In the genomic region with DNA sequence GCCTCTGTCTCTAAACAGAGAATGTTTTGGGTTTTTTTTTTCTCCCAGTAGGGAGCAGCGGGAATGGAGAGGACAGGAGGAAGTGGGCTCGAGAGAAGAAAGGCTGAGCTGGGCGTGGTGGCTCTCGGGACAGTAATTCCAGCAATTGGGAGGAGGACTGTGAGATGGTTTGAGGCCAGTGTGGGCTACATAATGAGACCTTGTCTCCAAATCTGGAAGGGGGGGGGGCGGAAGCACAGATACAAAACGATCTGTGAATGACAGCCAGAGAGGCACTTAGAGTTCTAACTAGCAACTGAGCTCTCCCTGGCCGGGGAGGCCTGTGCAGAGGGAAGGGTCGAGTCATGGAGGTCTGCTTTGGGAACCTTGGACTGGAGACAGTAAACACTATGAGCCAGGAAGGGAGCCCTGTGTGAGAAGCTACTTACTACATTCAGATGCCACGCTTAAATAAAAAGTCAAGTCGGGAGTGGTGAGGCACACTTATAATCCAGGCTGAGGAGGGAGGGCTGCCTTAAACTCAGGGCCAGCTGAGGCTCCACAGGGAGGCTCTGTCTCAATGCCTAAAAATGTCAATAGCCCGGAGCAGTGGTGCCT, we compare ENCODE assay signal across 10 mouse cellular contexts. TPM values are rescaled to one million over a fixed set of nuclear protein-coding genes. Genes with fewer than 3 reads are reported as not detected.
DNase-seq lines count a peak whose midpoint lies in the region; ATAC-seq lines count a peak whose summit lies in the region.
"Had no signal": no experiment of that assay in that cellular context is flagged by ENCODE, and none has a peak within 500 bp of the region (broad histone marks: within the 10 kb centered on the region; RNA-seq: fewer than 3 reads in every experiment).

No protein-coding gene starts in this region.

- no peaks in the 10 kb centered on the region for H3K9me3 ChIP-seq in heart, embryonic 12.5 days (replicated peaks)
- no peaks in the 10 kb centered on the region for H3K9me3 ChIP-seq in midbrain, embryonic 10.5 days (replicated peaks)
- no peaks in the 10 kb centered on the region for H3K9me3 ChIP-seq in midbrain, embryonic 16.5 days (replicated peaks; ENCODE audit: control insufficient read depth, low read length, poor library complexity, severe bottlenecking)
- H3K9me3 ChIP-seq in intestine, embryonic 14.5 days (ENCODE audit: control insufficient read depth, low read length): no peaks in the 10 kb centered on the region
- H3K9me3 ChIP-seq in stomach, embryonic 16.5 days (replicated peaks; ENCODE audit: control insufficient read depth, low read length): no peaks in the 10 kb centered on the region
- no peaks in the 10 kb centered on the region for H3K9me3 ChIP-seq in forebrain, embryonic 12.5 days

- H3K4me2 ChIP-seq in heart, embryonic 12.5 days: peak overlapping the region; percentile 27
- no peak overlapping the region for H3K4me2 ChIP-seq in midbrain, embryonic 16.5 days (ENCODE audit: low read length)
- peak overlapping the region; percentile 18 for H3K4me2 ChIP-seq in intestine, embryonic 14.5 days (ENCODE audit: low read length)
- 0 out of 2 replicates have a peak overlapping the region, but pooled peaks have one; percentile 0 for H3K4me2 ChIP-seq in stomach, embryonic 16.5 days (ENCODE audit: low read depth, low read length)
- no peak overlapping the region for H3K4me2 ChIP-seq in forebrain, embryonic 12.5 days

- WGBS in heart, embryonic 12.5 days: 13% methylated on average over 11 of the region's 11 CpGs
- WGBS in midbrain, embryonic 10.5 days: 4% methylated on average over 11 of the region's 11 CpGs
- WGBS in midbrain, embryonic 16.5 days: 6% methylated on average over 11 of the region's 11 CpGs
- WGBS in intestine, embryonic 14.5 days: 11% methylated on average over 11 of the region's 11 CpGs
- 13% methylated on average over 11 of the region's 11 CpGs for WGBS in stomach, embryonic 16.5 days
- 2% methylated on average over 11 of the region's 11 CpGs for WGBS in forebrain, embryonic 12.5 days

- no peak overlapping the region; the same call in 1 of the 2 replicates for H3K9ac ChIP-seq in heart, embryonic 12.5 days
- H3K9ac ChIP-seq in midbrain, embryonic 16.5 days (ENCODE audit: low read depth, low read length): no peak overlapping the region
- 0 out of 2 replicates have a peak overlapping the region, but pooled peaks have one; percentile 3 for H3K9ac ChIP-seq in intestine, embryonic 14.5 days (ENCODE audit: low read length)
- H3K9ac ChIP-seq in stomach, embryonic 16.5 days (ENCODE audit: low read length): peak overlapping the region; percentile 36
- H3K9ac ChIP-seq in forebrain, embryonic 12.5 days: no peak overlapping the region

- H3K27ac ChIP-seq in heart, embryonic 12.5 days (ENCODE audit: poor library complexity, severe bottlenecking): no peak overlapping the region; the same call in 1 of the 2 replicates
- H3K27ac ChIP-seq in midbrain, embryonic 10.5 days (replicated peaks): peak overlapping the region; percentile 1; the same call in 1 of the 2 replicates
- H3K27ac ChIP-seq in midbrain, embryonic 16.5 days (ENCODE audit: low read length): no peak overlapping the region
- peak overlapping the region; percentile 43 for H3K27ac ChIP-seq in intestine, embryonic 14.5 days (ENCODE audit: low read depth)
- peak overlapping the region; percentile 34 for H3K27ac ChIP-seq in stomach, embryonic 16.5 days (ENCODE audit: low read length)
- H3K27ac ChIP-seq in forebrain, embryonic 12.5 days: no peak overlapping the region

- no peak for ATAC-seq in heart, embryonic 12.5 days (ENCODE audit: insufficient number of reproducible peaks, low FRiP score)
- no peak for ATAC-seq in midbrain, embryonic 16.5 days
- ATAC-seq in intestine, embryonic 14.5 days (replicated peaks; ENCODE audit: low FRiP score, low TSS enrichment, low read depth): no peak
- no peak for ATAC-seq in stomach, embryonic 16.5 days (ENCODE audit: insufficient read depth, low FRiP score)
- no peak for ATAC-seq in forebrain, embryonic 12.5 days (ENCODE audit: low FRiP score)
- ATAC-seq in monocyte, adult 5-6 weeks (replicated peaks; ENCODE audit: insufficient number of reproducible peaks, low FRiP score, low TSS enrichment, poor library complexity, severe bottlenecking): no peak

- peaks cover 17% of the 10 kb centered on the region for H3K4me1 ChIP-seq in heart, embryonic 12.5 days (replicated peaks)
- peaks cover 10% of the 10 kb centered on the region for H3K4me1 ChIP-seq in midbrain, embryonic 10.5 days
- no peaks in the 10 kb centered on the region for H3K4me1 ChIP-seq in midbrain, embryonic 16.5 days (ENCODE audit: control insufficient read depth, insufficient read depth, low read length)
- peaks cover 12% of the 10 kb centered on the region for H3K4me1 ChIP-seq in intestine, embryonic 14.5 days (replicated peaks; ENCODE audit: control insufficient read depth, insufficient read depth, low read length)
- H3K4me1 ChIP-seq in stomach, embryonic 16.5 days (ENCODE audit: control insufficient read depth, insufficient read depth, low read length): peaks cover 15% of the 10 kb centered on the region
- H3K4me1 ChIP-seq in forebrain, embryonic 12.5 days: peaks cover 9% of the 10 kb centered on the region

- H3K4me3 ChIP-seq in heart, embryonic 12.5 days: no peak overlapping the region
- peak overlapping the region; percentile 14; the same call in 1 of the 2 replicates for H3K4me3 ChIP-seq in midbrain, embryonic 10.5 days
- H3K4me3 ChIP-seq in midbrain, embryonic 16.5 days (ENCODE audit: low read depth, low read length): no peak overlapping the region
- H3K4me3 ChIP-seq in intestine, embryonic 14.5 days (ENCODE audit: low read depth, low read length): no peak overlapping the region
- H3K4me3 ChIP-seq in stomach, embryonic 16.5 days (replicated peaks; ENCODE audit: low read length): no peak overlapping the region
- H3K4me3 ChIP-seq in forebrain, embryonic 12.5 days (replicated peaks): no peak overlapping the region

- no peak for DNase-seq in heart, adult 8-10 months (ENCODE audit: low spot score)
- DNase-seq in midbrain, embryonic 10.5 days (ENCODE audit: low spot score): no peak
- peak; percentile 64 for DNase-seq in intestine, embryonic 14.5 days (ENCODE audit: low spot score)
- DNase-seq: gastrocnemius, postnatal 36 days; layer of hippocampus, adult 9-11 months had no signal

- H3K27me3 ChIP-seq in heart, embryonic 12.5 days (replicated peaks): no peaks in the 10 kb centered on the region
- peaks cover 34% of the 10 kb centered on the region for H3K27me3 ChIP-seq in midbrain, embryonic 10.5 days (ENCODE audit: low read depth, poor library complexity, severe bottlenecking)
- H3K27me3 ChIP-seq in midbrain, embryonic 16.5 days (ENCODE audit: control insufficient read depth, insufficient read depth, low read depth, low read length): no peaks in the 10 kb centered on the region
- H3K27me3 ChIP-seq in intestine, embryonic 14.5 days (replicated peaks; ENCODE audit: control insufficient read depth, insufficient read depth, low read length): no peaks in the 10 kb centered on the region
- no peaks in the 10 kb centered on the region for H3K27me3 ChIP-seq in stomach, embryonic 16.5 days (ENCODE audit: control insufficient read depth, insufficient read depth, low read length)
- H3K27me3 ChIP-seq in forebrain, embryonic 12.5 days: peaks cover 23% of the 10 kb centered on the region

- no peaks in the 10 kb centered on the region for H3K36me3 ChIP-seq in heart, embryonic 12.5 days
- H3K36me3 ChIP-seq in midbrain, embryonic 10.5 days: no peaks in the 10 kb centered on the region
- H3K36me3 ChIP-seq in midbrain, embryonic 16.5 days (ENCODE audit: control insufficient read depth, insufficient read depth, low read length): no peaks in the 10 kb centered on the region
- no peaks in the 10 kb centered on the region for H3K36me3 ChIP-seq in intestine, embryonic 14.5 days (ENCODE audit: control insufficient read depth, insufficient read depth, low read length)
- peaks cover 3% of the 10 kb centered on the region; the same call in 1 of the 2 replicates for H3K36me3 ChIP-seq in stomach, embryonic 16.5 days (ENCODE audit: control insufficient read depth, insufficient read depth, low read length)
- H3K36me3 ChIP-seq in forebrain, embryonic 12.5 days (replicated peaks): no peaks in the 10 kb centered on the region

RNA-seq across cellular contexts. Expression of gene Smagp, which starts 8.9 kb away (rescaled TPM):
- 15.0 and 18.0 TPM in 2 replicates for polyA plus RNA-seq in heart, embryonic 12.5 days (2016; fragmentation: Nextera tagmentation; extraction: Ambion mirVana)
- total RNA-seq in heart, adult 8-10 months (2022): 10 to 100 TPM; 10.9 to 20.2 (median 11.9) TPM
- 3.9 and 4.7 TPM in 2 replicates for polyA plus RNA-seq in midbrain, embryonic 10.5 days (2016; fragmentation: Nextera tagmentation; extraction: Ambion mirVana)
- polyA plus RNA-seq in midbrain, embryonic 16.5 days (2015; fragmentation: Nextera tagmentation; extraction: Ambion mirVana): 3.2 and 3.4 TPM in 2 replicates
- 31.1 and 36.2 TPM in 2 replicates for polyA plus RNA-seq in intestine, embryonic 14.5 days (2014; fragmentation: Nextera tagmentation; extraction: Ambion mirVana)
- polyA plus RNA-seq in stomach, embryonic 16.5 days (2015; fragmentation: Nextera tagmentation; extraction: Ambion mirVana): 40.6 and 51.8 TPM in 2 replicates
- polyA plus RNA-seq in forebrain, embryonic 12.5 days (2016; fragmentation: Nextera tagmentation; extraction: Ambion mirVana): 2.8 and 2.9 TPM in 2 replicates
- 9.8 to 17.2 TPM (median 15.0 TPM) in 3 replicates for total RNA-seq in monocyte, adult 5-6 weeks (2017)

RNA-seq across cellular contexts. Expression of gene Dazap2, which starts 12.7 kb away (rescaled TPM):
- polyA plus RNA-seq in heart, embryonic 12.5 days (2016; fragmentation: Nextera tagmentation; extraction: Ambion mirVana): 193 and 200 TPM in 2 replicates
- 100 to 1,000 TPM; 170 to 189 (median 183) TPM for total RNA-seq in heart, adult 8-10 months (2022)
- polyA plus RNA-seq in midbrain, embryonic 10.5 days (2016; fragmentation: Nextera tagmentation; extraction: Ambion mirVana): 231 and 250 TPM in 2 replicates
- polyA plus RNA-seq in midbrain, embryonic 16.5 days (2015; fragmentation: Nextera tagmentation; extraction: Ambion mirVana): 109 and 115 TPM in 2 replicates
- polyA plus RNA-seq in intestine, embryonic 14.5 days (2014; fragmentation: Nextera tagmentation; extraction: Ambion mirVana): 269 and 284 TPM in 2 replicates
- 194 and 213 TPM in 2 replicates for polyA plus RNA-seq in stomach, embryonic 16.5 days (2015; fragmentation: Nextera tagmentation; extraction: Ambion mirVana)
- polyA plus RNA-seq in forebrain, embryonic 12.5 days (2016; fragmentation: Nextera tagmentation; extraction: Ambion mirVana): 197 and 204 TPM in 2 replicates
- total RNA-seq in monocyte, adult 5-6 weeks (2017): 302 to 403 TPM (median 317 TPM) in 3 replicates

RNA-seq across cellular contexts. Expression of gene Pou6f1, which starts 28.1 kb away (rescaled TPM):
- 4.7 and 5.4 TPM in 2 replicates for polyA plus RNA-seq in heart, embryonic 12.5 days (2016; fragmentation: Nextera tagmentation; extraction: Ambion mirVana)
- total RNA-seq in heart, adult 8-10 months (2022): 10 to 100 TPM; 11.1 to 17.3 (median 13.8) TPM
- polyA plus RNA-seq in midbrain, embryonic 10.5 days (2016; fragmentation: Nextera tagmentation; extraction: Ambion mirVana): 4.7 and 10.0 TPM in 2 replicates
- 33.1 and 36.4 TPM in 2 replicates for polyA plus RNA-seq in midbrain, embryonic 16.5 days (2015; fragmentation: Nextera tagmentation; extraction: Ambion mirVana)
- polyA plus RNA-seq in intestine, embryonic 14.5 days (2014; fragmentation: Nextera tagmentation; extraction: Ambion mirVana): 6.9 and 7.6 TPM in 2 replicates
- 3.5 and 5.3 TPM in 2 replicates for polyA plus RNA-seq in stomach, embryonic 16.5 days (2015; fragmentation: Nextera tagmentation; extraction: Ambion mirVana)
- 27.3 and 33.8 TPM in 2 replicates for polyA plus RNA-seq in forebrain, embryonic 12.5 days (2016; fragmentation: Nextera tagmentation; extraction: Ambion mirVana)
- total RNA-seq in monocyte, adult 5-6 weeks (2017): 5.8 to 17.7 TPM (median 16.6 TPM) in 3 replicates

RNA-seq across cellular contexts. Expression of gene Bin2, which starts 41.5 kb away (rescaled TPM):
- polyA plus RNA-seq in heart, embryonic 12.5 days (2016; fragmentation: Nextera tagmentation; extraction: Ambion mirVana): 3.7 and 6.3 TPM in 2 replicates
- 1 to 10 TPM in 2 of 4 experiments, under 1 TPM in 2; 0.84 to 2.6 (median 1.1) TPM for total RNA-seq in heart, adult 8-10 months (2022)
- polyA plus RNA-seq in midbrain, embryonic 10.5 days (2016; fragmentation: Nextera tagmentation; extraction: Ambion mirVana): 3.2 and 5.0 TPM in 2 replicates
- 1.2 and 1.4 TPM in 2 replicates for polyA plus RNA-seq in midbrain, embryonic 16.5 days (2015; fragmentation: Nextera tagmentation; extraction: Ambion mirVana)
- 5.7 and 6.4 TPM in 2 replicates for polyA plus RNA-seq in intestine, embryonic 14.5 days (2014; fragmentation: Nextera tagmentation; extraction: Ambion mirVana)
- polyA plus RNA-seq in stomach, embryonic 16.5 days (2015; fragmentation: Nextera tagmentation; extraction: Ambion mirVana): 6.0 and 6.3 TPM in 2 replicates
- polyA plus RNA-seq in forebrain, embryonic 12.5 days (2016; fragmentation: Nextera tagmentation; extraction: Ambion mirVana): 1.9 and 2.2 TPM in 2 replicates
- total RNA-seq in monocyte, adult 5-6 weeks (2017): 579 to 859 TPM (median 610 TPM) in 3 replicates

RNA-seq across cellular contexts. Expression of gene Cela1, which starts 59.8 kb away (rescaled TPM):
- 1.4 and 1.6 TPM in 2 replicates for polyA plus RNA-seq in heart, embryonic 12.5 days (2016; fragmentation: Nextera tagmentation; extraction: Ambion mirVana)
- total RNA-seq in heart, adult 8-10 months (2022): 1 to 10 TPM; 1.1 to 2.0 (median 1.5) TPM
- 0.96 and 1.7 TPM in 2 replicates for polyA plus RNA-seq in midbrain, embryonic 10.5 days (2016; fragmentation: Nextera tagmentation; extraction: Ambion mirVana)
- polyA plus RNA-seq in midbrain, embryonic 16.5 days (2015; fragmentation: Nextera tagmentation; extraction: Ambion mirVana): 0.68 and 0.85 TPM in 2 replicates
- polyA plus RNA-seq in intestine, embryonic 14.5 days (2014; fragmentation: Nextera tagmentation; extraction: Ambion mirVana): 11.9 and 49.9 TPM in 2 replicates
- 250 and 388 TPM in 2 replicates for polyA plus RNA-seq in stomach, embryonic 16.5 days (2015; fragmentation: Nextera tagmentation; extraction: Ambion mirVana)
- polyA plus RNA-seq in forebrain, embryonic 12.5 days (2016; fragmentation: Nextera tagmentation; extraction: Ambion mirVana): not detected in 2 replicates
- 0.64 to 4.9 TPM (median 2.6 TPM) in 3 replicates for total RNA-seq in monocyte, adult 5-6 weeks (2017)
- total RNA-seq: gastrocnemius, postnatal 36 days had no signal

Comparison
In these comparisons a context has a peak if more than half of its experiments do, and no peak if none do; other contexts are left out.
1. H3K27ac ChIP-seq: peak in midbrain, embryonic 10.5 days (single experiment), intestine, embryonic 14.5 days (single experiment) and stomach, embryonic 16.5 days (single experiment); none in heart, embryonic 12.5 days (single experiment), midbrain, embryonic 16.5 days (single experiment) and forebrain, embryonic 12.5 days (single experiment).
2. H3K4me2 ChIP-seq: peak in heart, embryonic 12.5 days (single experiment), intestine, embryonic 14.5 days (single experiment) and stomach, embryonic 16.5 days (single experiment); none in midbrain, embryonic 16.5 days (single experiment) and forebrain, embryonic 12.5 days (single experiment).
3. H3K9ac ChIP-seq: peak in intestine, embryonic 14.5 days (single experiment) and stomach, embryonic 16.5 days (single experiment); none in heart, embryonic 12.5 days (single experiment), midbrain, embryonic 16.5 days (single experiment) and forebrain, embryonic 12.5 days (single experiment).